Mouse (Mus musculus) intestine, embryonic 14.5 days (tissue): Measurements from ENCODE around the gene Nipsnap3b. TPM values are rescaled to one million over a fixed set of nuclear protein-coding genes. Genes with fewer than 3 reads are reported as not detected.

Source experiments
- ATAC-seq: fragments of 200-750 bp; cut with Nextera tagmentation; replicated peaks from 2 replicates; pipeline ENCODE4 v1.8.0; 2017; ENCODE audit warnings: low read depth, moderate number of reproducible peaks, moderate TSS enrichment, moderate library complexity; ENCODE audit not compliant: low FRiP score, low TSS enrichment
- DNase-seq: peaks from one replicate; pipeline ENCODE4 v3.0.0-alpha.2; 2018; ENCODE audit warnings: low spot score
- H3K27ac ChIP-seq: fragments of 300-500 bp; sonication (generic); 2 replicates; pipeline ENCODE4 v1.5.1; 2014; ENCODE audit warnings: low read depth, mild to moderate bottlenecking, control low read depth
- H3K27me3 ChIP-seq: fragments of 300-500 bp; sonication (generic); replicated peaks from 2 replicates; pipeline ENCODE4 v1.6.1; 2014; ENCODE audit warnings: low read length, control low read depth; ENCODE audit not compliant: control insufficient read depth, insufficient read depth
- H3K36me3 ChIP-seq: fragments of 300-500 bp; sonication (generic); 2 replicates; pipeline ENCODE4 v1.6.1; 2014; ENCODE audit warnings: low read length, control low read depth; ENCODE audit not compliant: control insufficient read depth, insufficient read depth
- H3K4me1 ChIP-seq: fragments of 300-500 bp; sonication (generic); replicated peaks from 2 replicates; pipeline ENCODE4 v1.6.1; 2014; ENCODE audit warnings: low read length, control low read depth, mixed read lengths; ENCODE audit not compliant: control insufficient read depth, insufficient read depth
- H3K4me2 ChIP-seq: fragments of 300-500 bp; sonication (generic); 2 replicates; pipeline ENCODE4 v1.6.1; 2014; ENCODE audit warnings: low read length
- H3K4me3 ChIP-seq: fragments of 300-500 bp; sonication (generic); 2 replicates; pipeline ENCODE4 v1.5.1; 2014; ENCODE audit warnings: low read depth, low read length, control low read depth, mixed read lengths
- H3K9ac ChIP-seq: fragments of 300-500 bp; sonication (generic); 2 replicates; pipeline ENCODE4 v1.6.1; 2014; ENCODE audit warnings: mild to moderate bottlenecking, low read length
- H3K9me3 ChIP-seq: fragments of 300-500 bp; sonication (generic); 2 replicates; pipeline ENCODE4 v1.6.1; 2016; ENCODE audit warnings: low read length, control low read depth; ENCODE audit not compliant: control insufficient read depth
- WGBS: fragments of 180-500 bp; shearing (Covaris S2); extraction: QIAGEN DNeasy Blood & Tissue Kit; methylation state at CpG from one replicate; pipeline ENCODE4 v1.1.7; 2014; 5-methylcytosine and 5-hydroxymethylcytosine counted together
- polyA plus RNA-seq: library from polyadenylated mRNA; unstranded; fragments of >200 nt; fragmentation: Nextera tagmentation; extraction: Ambion mirVana; gene quantifications from 2 replicates; pipeline ENCODE4 v1.2.1, GENCODE M21; 2014

The Nipsnap3b gene
- polyA plus RNA-seq, result 99.2 and 102 TPM in 2 replicates

- WGBS, result under 1% methylated on average over 63 of the region's 63 CpGs
- Histone ChIP-seq H3K27ac (peak within 1 kb of the TSS; percentile 66), H3K27me3 (no peaks in the 10 kb centered on the region), H3K4me1 (no peaks in the 10 kb centered on the region), H3K4me2 (peak within 1 kb of the TSS; percentile 68), H3K36me3 (peaks cover 23% of the 10 kb centered on the region), H3K9me3 (peaks cover 7% of the 10 kb centered on the region), H3K4me3 (peak within 1 kb of the TSS; percentile 71), H3K9ac (peak within 1 kb of the TSS; percentile 68)
- ATAC-seq, result peak; percentile 96
- peak; percentile 99 for DNase-seq
These were observed at the start of gene Nipsnap3b for GRCm38 (mm10) chr4:53011732-53012361. Nipsnap3b (plus strand) TSS chr4:53011880.

DNA sequence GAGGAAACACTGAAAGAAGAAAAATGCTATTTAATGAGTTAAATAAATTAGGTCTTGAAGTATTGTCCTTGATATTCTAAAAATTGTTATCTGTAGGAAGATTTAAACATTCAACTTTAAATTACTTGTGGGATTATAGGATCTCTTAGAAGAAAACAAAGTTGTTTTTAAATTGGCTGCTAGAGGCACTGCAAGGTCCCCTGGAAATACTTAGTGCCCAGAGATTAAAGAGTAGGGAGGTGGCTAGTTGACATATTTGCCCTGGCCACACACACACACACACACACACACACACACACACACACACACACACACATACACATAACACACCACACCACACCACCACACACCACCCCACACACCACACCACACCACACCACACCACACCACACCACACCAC, 47.4 kb upstream of the Nipsnap3b start, which contains the start of gene Olfr270:
TSS of gene Olfr270 (plus strand) at position 301 of the 400 bp plus-strand sequence.
- no peak for ATAC-seq
- Histone ChIP-seq H3K36me3 (no peaks in the 10 kb centered on the region), H3K4me2 (no peak within 1 kb of the TSS), H3K27ac (no peak within 1 kb of the TSS), H3K9me3 (no peaks in the 10 kb centered on the region), H3K4me3 (no peak within 1 kb of the TSS), H3K27me3 (no peaks in the 10 kb centered on the region), H3K9ac (no peak within 1 kb of the TSS), H3K4me1 (no peaks in the 10 kb centered on the region)
- DNase-seq, result no peak

DNA sequence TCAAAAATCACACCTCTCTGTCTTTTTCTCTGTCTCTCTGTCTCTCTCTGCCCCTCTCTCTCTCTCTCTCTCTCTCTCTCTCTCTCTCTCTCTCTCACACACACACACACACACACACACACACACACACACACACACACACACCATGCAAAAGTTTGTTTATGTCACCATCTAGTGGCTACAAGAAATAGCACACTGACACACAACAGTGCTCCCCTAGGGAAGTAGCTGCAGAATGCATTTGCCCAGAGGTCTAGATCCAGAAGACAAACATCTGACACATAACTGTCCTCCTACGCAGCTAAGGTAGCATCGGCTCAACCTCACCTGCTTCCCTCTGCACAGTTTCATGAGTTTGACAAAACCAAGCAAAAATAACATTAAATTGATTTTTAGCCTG, 26.5 kb upstream of the Nipsnap3b start:
- DNase-seq (no peak), ATAC-seq (no peak)
- no peak overlapping the region for H3K9ac ChIP-seq
- H3K9me3 ChIP-seq, result no peaks in the 10 kb centered on the region
- H3K36me3 ChIP-seq, result no peaks in the 10 kb centered on the region
- no peaks in the 10 kb centered on the region for H3K4me1 ChIP-seq
- H3K4me2 ChIP-seq, result no peak overlapping the region
- no peaks in the 10 kb centered on the region for H3K27me3 ChIP-seq
- H3K27ac ChIP-seq, result no peak overlapping the region
- 67% methylated on average over 2 of the region's 2 CpGs for WGBS
- no peak overlapping the region for H3K4me3 ChIP-seq

- Histone ChIP-seq H3K27ac (no peak overlapping the region), H3K27me3 (no peaks in the 10 kb centered on the region), H3K4me3 (no peak overlapping the region), H3K36me3 (no peaks in the 10 kb centered on the region), H3K9me3 (no peaks in the 10 kb centered on the region), H3K9ac (no peak overlapping the region), H3K4me1 (no peaks in the 10 kb centered on the region), H3K4me2 (no peak overlapping the region)
- ATAC-seq (no peak), DNase-seq (no peak)
- 80% methylated on average over 2 of the region's 2 CpGs for WGBS
These were observed 25.4 kb upstream of the Nipsnap3b start for GRCm38 (mm10) chr4:52986266-52986665.

DNA sequence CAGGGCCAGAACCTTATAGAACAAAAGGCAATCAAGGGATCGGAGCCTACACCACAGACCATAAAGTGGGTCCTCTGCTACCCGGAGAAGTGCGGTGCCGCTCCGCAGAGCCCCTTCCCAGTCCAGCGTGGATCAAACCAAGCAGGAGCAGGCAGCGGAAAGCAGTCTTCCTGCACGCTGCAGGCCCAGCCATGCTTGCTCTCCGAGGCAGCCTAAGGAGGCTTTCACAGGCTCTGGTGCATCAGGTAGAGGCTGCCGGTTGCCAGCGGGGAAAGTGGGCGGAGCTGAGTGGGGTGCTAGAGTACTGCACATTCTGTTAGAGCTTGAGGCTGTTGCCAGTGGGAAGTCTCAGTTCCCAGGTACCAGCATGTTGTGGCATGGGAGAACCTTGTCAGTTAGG, 22.4 kb upstream of the Nipsnap3b start, which contains the start of gene Nipsnap3a:
TSS of gene Nipsnap3a (plus strand) at position 25 of the 400 bp plus-strand sequence.
- Histone ChIP-seq H3K27me3 (no peaks in the 10 kb centered on the region), H3K27ac (no peak within 1 kb of the TSS), H3K9me3 (no peaks in the 10 kb centered on the region), H3K36me3 (no peaks in the 10 kb centered on the region), H3K9ac (no peak within 1 kb of the TSS), H3K4me2 (peak within 1 kb of the TSS; percentile 50), H3K4me3 (peak within 1 kb of the TSS; percentile 18; the same call in 1 of the 2 replicates), H3K4me1 (no peaks in the 10 kb centered on the region)
- WGBS, result 31% methylated on average over 12 of the region's 12 CpGs
- peak; percentile 50; the same call in 1 of the 2 replicates for ATAC-seq
- no peak for DNase-seq

DNA sequence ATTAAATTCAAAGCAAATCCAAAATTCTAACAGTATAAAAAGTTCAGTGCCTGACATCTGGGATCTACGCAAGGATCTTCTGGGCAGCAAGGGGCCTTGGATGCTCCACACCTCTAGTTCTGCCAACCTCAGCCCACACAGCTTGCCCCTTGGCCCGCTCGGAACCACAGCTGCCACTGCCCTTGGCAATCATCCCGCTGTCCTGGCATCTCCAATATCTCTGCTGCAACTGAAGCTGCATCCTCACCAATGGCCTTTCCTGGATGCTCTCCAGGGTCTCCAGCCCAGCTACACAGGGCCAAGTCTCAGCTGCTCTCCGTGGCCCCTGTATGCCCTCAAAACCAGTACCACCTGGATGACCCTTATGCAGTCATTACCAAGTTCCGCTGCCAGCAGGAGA, 12.2 kb upstream of the Nipsnap3b start:
- no peaks in the 10 kb centered on the region for H3K27me3 ChIP-seq
- H3K9ac ChIP-seq, result no peak overlapping the region
- no peak overlapping the region for H3K27ac ChIP-seq
- H3K36me3 ChIP-seq, result no peaks in the 10 kb centered on the region
- no peak for DNase-seq
- WGBS, result 94% methylated on average over 6 of the region's 6 CpGs
- no peak overlapping the region for H3K4me2 ChIP-seq
- H3K4me1 ChIP-seq, result no peaks in the 10 kb centered on the region
- no peaks in the 10 kb centered on the region for H3K9me3 ChIP-seq
- H3K4me3 ChIP-seq, result no peak overlapping the region
- no peak for ATAC-seq

- DNase-seq, result no peak
- no peak for ATAC-seq
- H3K4me2 ChIP-seq, result no peak overlapping the region
- no peaks in the 10 kb centered on the region for H3K9me3 ChIP-seq
- WGBS, result 69% methylated on average over 8 of the region's 8 CpGs
- no peaks in the 10 kb centered on the region for H3K4me1 ChIP-seq
- no peak overlapping the region for H3K27ac ChIP-seq
- no peaks in the 10 kb centered on the region for H3K27me3 ChIP-seq
- no peak overlapping the region for H3K9ac ChIP-seq
- no peak overlapping the region for H3K4me3 ChIP-seq
- H3K36me3 ChIP-seq, result no peaks in the 10 kb centered on the region
These were observed 11.5 kb upstream of the Nipsnap3b start for GRCm38 (mm10) chr4:53000154-53000553.

- no peak overlapping the region for H3K4me2 ChIP-seq
- no peak overlapping the region for H3K27ac ChIP-seq
- H3K9ac ChIP-seq, result no peak overlapping the region
- ATAC-seq (no peak), DNase-seq (no peak)
- 0 out of 2 replicates have a peak, but pooled peaks cover 2% of the 10 kb centered on the region for H3K36me3 ChIP-seq
- 70% methylated on average over 4 of the region's 4 CpGs for WGBS
- no peaks in the 10 kb centered on the region for H3K4me1 ChIP-seq
- no peaks in the 10 kb centered on the region for H3K27me3 ChIP-seq
- H3K9me3 ChIP-seq, result no peaks in the 10 kb centered on the region
- no peak overlapping the region for H3K4me3 ChIP-seq
These were observed 2.5 kb upstream of the Nipsnap3b start for GRCm38 (mm10) chr4:53009183-53009582.

DNA sequence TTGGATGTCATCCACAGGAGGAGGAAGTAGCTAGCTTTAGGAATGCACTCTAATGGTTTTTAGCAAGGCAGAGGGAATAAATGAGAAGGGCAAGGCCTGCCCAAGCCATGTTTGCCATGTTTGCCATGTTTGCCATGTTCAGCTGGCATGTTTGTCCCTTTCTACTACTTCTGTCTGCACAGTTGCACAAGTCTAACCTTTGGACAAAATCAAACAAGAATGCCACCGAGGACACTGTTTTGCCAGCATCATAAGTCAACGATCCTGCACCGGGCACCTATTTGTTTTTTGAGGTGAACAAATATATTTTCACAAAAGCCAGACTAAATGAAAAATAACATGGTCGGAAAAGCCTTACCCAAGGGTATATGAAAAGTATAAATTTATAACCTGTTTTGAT, 1.8 kb upstream of the Nipsnap3b start:
- WGBS, result 85% methylated on average over 4 of the region's 4 CpGs
- ATAC-seq, result no peak
- H3K36me3 ChIP-seq, result peaks cover 8% of the 10 kb centered on the region; the same call in 1 of the 2 replicates
- H3K4me1 ChIP-seq, result no peaks in the 10 kb centered on the region
- H3K9me3 ChIP-seq, result no peaks in the 10 kb centered on the region
- H3K4me3 ChIP-seq, result no peak overlapping the region
- no peak for DNase-seq
- H3K9ac ChIP-seq, result no peak overlapping the region
- no peaks in the 10 kb centered on the region for H3K27me3 ChIP-seq
- no peak overlapping the region for H3K4me2 ChIP-seq
- no peak overlapping the region for H3K27ac ChIP-seq
